In genomic region chr4:32951035-32951940, GRCm38 (mm10) we compare ENCODE assay signal across 8 mouse cellular contexts. TPM values are rescaled to one million over a fixed set of nuclear protein-coding genes. Genes with fewer than 3 reads are reported as not detected.
DNase-seq lines count a peak whose midpoint lies in the region; ATAC-seq lines count a peak whose summit lies in the region.

No protein-coding gene starts in this region.

- H3K36me3 ChIP-seq in kidney, embryonic 15.5 days, result no peaks in the 10 kb centered on the region
- no peaks in the 10 kb centered on the region for H3K36me3 ChIP-seq in forebrain, embryonic 12.5 days (replicated peaks)
- no peaks in the 10 kb centered on the region for H3K36me3 ChIP-seq in liver, embryonic 15.5 days (replicated peaks)

- H3K9ac ChIP-seq in kidney, embryonic 15.5 days, result peak overlapping the region; percentile 69
- peak overlapping the region; percentile 64 for H3K9ac ChIP-seq in forebrain, embryonic 12.5 days
- no peak overlapping the region for H3K9ac ChIP-seq in liver, embryonic 15.5 days

- no peak overlapping the region for H3K27ac ChIP-seq in kidney, embryonic 15.5 days
- no peak overlapping the region for H3K27ac ChIP-seq in forebrain, embryonic 12.5 days
- no peak overlapping the region for H3K27ac ChIP-seq in liver, embryonic 15.5 days (replicated peaks)

- 4% methylated on average over 34 of the region's 34 CpGs for WGBS in kidney, embryonic 15.5 days
- 6% methylated on average over 34 of the region's 34 CpGs for WGBS in forebrain, embryonic 12.5 days
- WGBS in liver, embryonic 15.5 days (ENCODE audit: insufficient replicate concordance), result 5% methylated on average over 34 of the region's 34 CpGs

- no peak for DNase-seq in kidney, adult 11 months
- DNase-seq in ZHBTc4 (ENCODE audit: low read depth, low spot score), result peak; percentile 68
- DNase-seq in adrenal gland, adult 18-20 months (ENCODE audit: low spot score in 2 of 2), result no peak
- DNase-seq in urinary bladder, postnatal 4 days (ENCODE audit: low spot score in 2 of 2), result no peak
- DNase-seq in testis, postnatal 14 days (ENCODE audit: low spot score), result no peak

- peak; percentile 49 for ATAC-seq in kidney, embryonic 15.5 days (replicated peaks; ENCODE audit: low FRiP score)
- ATAC-seq in forebrain, embryonic 12.5 days (ENCODE audit: low FRiP score), result peak; percentile 65; the same call in 1 of the 2 replicates
- ATAC-seq in liver, embryonic 15.5 days (ENCODE audit: insufficient read depth), result peak; percentile 32; the same call in 1 of the 2 replicates

- peaks cover 31% of the 10 kb centered on the region for H3K4me1 ChIP-seq in kidney, embryonic 15.5 days
- H3K4me1 ChIP-seq in forebrain, embryonic 12.5 days, result peaks cover 32% of the 10 kb centered on the region
- H3K4me1 ChIP-seq in liver, embryonic 15.5 days (replicated peaks), result peaks cover 18% of the 10 kb centered on the region

- peaks cover 11% of the 10 kb centered on the region for H3K27me3 ChIP-seq in kidney, embryonic 15.5 days
- H3K27me3 ChIP-seq in forebrain, embryonic 12.5 days, result peaks cover 37% of the 10 kb centered on the region
- peaks cover 75% of the 10 kb centered on the region for H3K27me3 ChIP-seq in liver, embryonic 15.5 days

- H3K9me3 ChIP-seq in kidney, embryonic 15.5 days (replicated peaks), result no peaks in the 10 kb centered on the region
- H3K9me3 ChIP-seq in forebrain, embryonic 12.5 days, result no peaks in the 10 kb centered on the region
- no peaks in the 10 kb centered on the region for H3K9me3 ChIP-seq in liver, embryonic 15.5 days (replicated peaks)

- peak overlapping the region; percentile 98 for H3K4me2 ChIP-seq in kidney, embryonic 15.5 days
- peak overlapping the region; percentile 81 for H3K4me2 ChIP-seq in forebrain, embryonic 12.5 days
- H3K4me2 ChIP-seq in liver, embryonic 15.5 days, result peak overlapping the region; percentile 86

- H3K4me3 ChIP-seq in kidney, embryonic 15.5 days (replicated peaks), result peak overlapping the region; percentile 86
- H3K4me3 ChIP-seq in forebrain, embryonic 12.5 days (replicated peaks), result peak overlapping the region; percentile 74
- peak overlapping the region; percentile 61 for H3K4me3 ChIP-seq in liver, embryonic 15.5 days (replicated peaks)

RNA-seq across cellular contexts. Expression of gene Ankrd6, which starts 0.6 kb away (rescaled TPM):
- polyA plus RNA-seq in kidney, embryonic 15.5 days (2015; fragmentation: Nextera tagmentation; extraction: Ambion mirVana), result 12.1 and 13.1 TPM in 2 replicates
- polyA plus RNA-seq in forebrain, embryonic 12.5 days (2016; fragmentation: Nextera tagmentation; extraction: Ambion mirVana), result 22.3 and 22.6 TPM in 2 replicates
- 0.60 and 0.67 TPM in 2 replicates for polyA plus RNA-seq in liver, embryonic 15.5 days (2015; fragmentation: Nextera tagmentation; extraction: Ambion mirVana)
- 1 to 10 TPM; 2.0 to 3.3 TPM for total RNA-seq in adrenal gland, adult 18-20 months (2021)

RNA-seq across cellular contexts. Expression of gene Rragd, which starts 31.5 kb away (rescaled TPM):
- polyA plus RNA-seq in kidney, embryonic 15.5 days (2015; fragmentation: Nextera tagmentation; extraction: Ambion mirVana), result 17.6 and 21.1 TPM in 2 replicates
- polyA plus RNA-seq in forebrain, embryonic 12.5 days (2016; fragmentation: Nextera tagmentation; extraction: Ambion mirVana), result 31.2 and 31.8 TPM in 2 replicates
- 1.9 and 2.3 TPM in 2 replicates for polyA plus RNA-seq in liver, embryonic 15.5 days (2015; fragmentation: Nextera tagmentation; extraction: Ambion mirVana)
- 10 to 100 TPM; 16.1 to 21.1 TPM for total RNA-seq in adrenal gland, adult 18-20 months (2021)
